Mouse (Mus musculus) colon, adult 2 months (tissue): Measurements from ENCODE around the gene Igfbp2. TPM values are rescaled to one million over a fixed set of nuclear protein-coding genes. Genes with fewer than 3 reads are reported as not detected.

Source experiments
- polyA plus RNA-seq: library from polyadenylated mRNA; depleted of rRNA; stranded (reverse); fragments of >200 nt; gene quantifications from 2 replicates; pipeline ENCODE4 v1.2.3, GENCODE M21; 2012; rRNA removed

The Igfbp2 gene
- polyA plus RNA-seq = 194 and 210 TPM in 2 replicates

GRCm38 (mm10) chr1:72823751-72824706 lies at the start of gene Igfbp2:
Gene Igfbp2, plus strand, starts transcription at chr1:72824503.

DNA sequence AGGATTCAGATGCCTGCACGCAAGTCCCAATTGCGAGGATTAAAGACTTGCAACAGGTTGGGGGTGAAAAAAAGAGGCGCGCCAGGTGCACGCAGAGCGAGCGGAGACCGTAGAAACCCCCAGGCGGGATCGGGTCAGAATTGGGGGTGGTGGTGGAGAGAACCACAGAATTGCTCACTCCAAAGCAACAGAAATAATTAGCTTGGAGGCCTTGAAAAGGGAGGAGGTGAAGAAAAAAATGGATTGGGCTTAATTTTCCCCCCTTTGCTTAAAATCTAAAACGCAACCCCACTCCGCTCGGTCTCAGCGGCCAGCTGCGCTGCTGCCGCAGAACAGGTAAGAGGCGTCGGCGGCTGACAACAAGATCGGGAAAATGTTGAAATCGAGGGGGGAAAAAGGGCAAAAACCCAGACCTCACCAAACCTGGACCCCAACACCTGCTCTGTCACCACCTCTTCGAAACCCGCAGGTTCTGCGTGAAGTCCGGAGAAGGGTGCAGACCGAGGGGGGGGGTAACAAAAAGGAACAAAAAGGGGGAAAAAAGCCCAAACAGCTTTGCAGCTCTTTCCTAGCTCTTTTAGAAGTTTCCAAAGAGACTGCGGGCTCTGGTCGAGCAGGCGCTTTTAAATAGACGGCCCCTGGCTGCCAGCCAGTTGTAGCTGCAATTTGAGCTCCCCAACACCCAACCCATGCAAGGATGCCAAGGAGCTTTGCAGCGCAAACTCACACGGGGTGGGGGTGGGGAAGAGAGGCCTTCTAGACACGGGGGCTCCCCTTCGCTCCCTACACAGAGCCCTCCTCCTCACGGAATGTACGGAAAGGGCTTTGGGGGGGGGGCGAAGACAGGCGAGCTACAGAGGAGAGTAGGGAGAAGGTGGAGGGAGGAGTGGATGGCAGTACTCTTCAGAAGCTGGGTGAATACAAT lies 50.2 kb downstream of the Igfbp2 start, which contains the start of gene Igfbp5:
Gene Igfbp5, minus strand, starts transcription at position 598 of the 925 bp plus-strand sequence.

Other genes starting within 250 kb of the Igfbp2 start
- gene Smarcal1, start 241.3 kb upstream of the Igfbp2 start, polyA plus RNA-seq = 23.7 and 24.3 TPM in 2 replicates
- gene Ankar, start 123.9 kb upstream of the Igfbp2 start, polyA plus RNA-seq = not detected in 2 replicates
- gene Rpl37a, start 113.2 kb upstream of the Igfbp2 start, polyA plus RNA-seq = 483 and 606 TPM in 2 replicates
- gene Igfbp5, start 50.4 kb downstream of the Igfbp2 start, polyA plus RNA-seq = 13.7 and 19.6 TPM in 2 replicates
- gene Tnp1, start 191.4 kb downstream of the Igfbp2 start, polyA plus RNA-seq = not detected in 2 replicates